Mouse (Mus musculus) kidney, adult 2 months (tissue): ENCODE data around the gene Dctn1. TPM values are rescaled to one million over a fixed set of nuclear protein-coding genes. Genes with fewer than 3 reads are reported as not detected.

Experiments used
- DNase-seq: peaks from one replicate; pipeline ENCODE4 v3.0.0; 2021
- H3K27ac ChIP-seq: fragments of 200-500 bp; 2 replicates; pipeline ENCODE4 v1.5.1; 2012; ENCODE audit warnings: low read depth, low read length, control low read depth, inconsistent platforms; ENCODE audit not compliant: insufficient read depth
- H3K27me3 ChIP-seq: fragments of 200-500 bp; replicated peaks from 2 replicates; pipeline ENCODE4 v1.6.1; 2012; ENCODE audit warnings: mild to moderate bottlenecking, moderate library complexity, low read length, inconsistent platforms; ENCODE audit not compliant: control insufficient read depth, insufficient read depth
- H3K36me3 ChIP-seq: fragments of 200-500 bp; 2 replicates; pipeline ENCODE4 v1.6.1; 2012; ENCODE audit warnings: mild to moderate bottlenecking, moderate library complexity, low read length, inconsistent platforms; ENCODE audit not compliant: control insufficient read depth, insufficient read depth
- H3K4me1 ChIP-seq: fragments of 200-500 bp; 2 replicates; pipeline ENCODE4 v1.6.1; 2011; ENCODE audit warnings: low read length; ENCODE audit not compliant: control insufficient read depth, insufficient read depth
- H3K4me3 ChIP-seq: fragments of 200-500 bp; 2 replicates; pipeline ENCODE4 v1.5.1; 2011; ENCODE audit warnings: mild to moderate bottlenecking, low read depth, low read length, control low read depth; ENCODE audit not compliant: insufficient read depth
- CTCF ChIP-seq: fragments of 200-500 bp; conservative IDR thresholded peaks from 2 replicates; pipeline ENCODE4 v1.5.1; 2011; ENCODE audit warnings: low read depth, mild to moderate bottlenecking, control low read depth, low read length, moderate library complexity, mixed read lengths; ENCODE audit not compliant: insufficient read depth, insufficient read length
- POLR2A ChIP-seq: fragments of 200-500 bp; IDR thresholded peaks from one replicate; pipeline ENCODE4 v1.6.1; 2011; ENCODE audit warnings: low read depth, low read length, control low read depth
- WGBS: fragments of 180-500 bp; shearing (Covaris S2); methylation state at CpG from one replicate; pipeline ENCODE4 v1.1.7; 2018; 5-methylcytosine and 5-hydroxymethylcytosine counted together
- polyA plus RNA-seq: library from polyadenylated mRNA; depleted of rRNA; stranded (reverse); fragments of >200 nt; gene quantifications from 2 replicates; pipeline ENCODE4 v1.2.3, GENCODE M21; 2012; rRNA removed

Dctn1 gene
- polyA plus RNA-seq: 93.1 and 117 TPM in 2 replicates

DNA sequence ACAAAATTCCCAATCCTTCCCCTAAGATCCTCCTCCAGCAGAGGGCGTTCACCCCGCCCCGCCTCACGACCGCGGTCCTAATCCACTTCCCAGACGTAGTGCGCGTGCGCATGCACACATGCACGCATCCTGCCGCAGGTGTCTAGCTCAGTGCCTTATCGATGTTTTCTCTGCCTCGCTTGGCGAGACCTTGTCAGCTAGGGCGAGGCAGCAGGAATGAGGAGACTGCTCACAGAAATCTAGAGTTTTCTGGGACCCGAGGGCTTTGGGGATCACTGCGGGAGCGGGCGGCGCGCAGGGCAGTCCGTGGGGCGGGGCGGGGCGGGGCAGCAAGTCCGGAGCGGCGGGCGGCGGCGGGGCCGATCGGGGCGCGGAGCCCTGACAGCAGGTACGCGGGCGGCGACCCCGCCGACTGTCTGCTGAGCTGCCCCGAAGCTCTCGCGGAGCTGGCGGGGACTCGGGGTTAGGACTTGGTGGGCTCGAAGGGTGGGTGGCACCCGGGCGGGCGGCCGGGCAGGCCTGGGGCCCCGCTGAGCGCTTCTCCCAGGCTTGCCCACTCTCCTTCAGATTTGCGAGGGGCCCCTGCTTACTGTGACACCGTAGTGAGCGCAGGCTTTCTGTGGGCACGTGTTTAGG lies at the start of gene Dctn1:
Dctn1 (plus strand) TSS at position 314 of the 636 bp plus-strand sequence.
- H3K36me3 ChIP-seq: no peaks in the 10 kb centered on the region
- TF ChIP-seq POLR2A (no peak), CTCF (peak; percentile 74)
- DNase-seq: peak; percentile 96
- H3K4me3 ChIP-seq: peak within 1 kb of the TSS; percentile 65
- H3K27me3 ChIP-seq: no peaks in the 10 kb centered on the region
- peak within 1 kb of the TSS; percentile 98 for H3K27ac ChIP-seq
- WGBS: under 1% methylated on average over 55 of the region's 58 CpGs
- peaks cover 17% of the 10 kb centered on the region; the same call in 1 of the 2 replicates for H3K4me1 ChIP-seq

DNA sequence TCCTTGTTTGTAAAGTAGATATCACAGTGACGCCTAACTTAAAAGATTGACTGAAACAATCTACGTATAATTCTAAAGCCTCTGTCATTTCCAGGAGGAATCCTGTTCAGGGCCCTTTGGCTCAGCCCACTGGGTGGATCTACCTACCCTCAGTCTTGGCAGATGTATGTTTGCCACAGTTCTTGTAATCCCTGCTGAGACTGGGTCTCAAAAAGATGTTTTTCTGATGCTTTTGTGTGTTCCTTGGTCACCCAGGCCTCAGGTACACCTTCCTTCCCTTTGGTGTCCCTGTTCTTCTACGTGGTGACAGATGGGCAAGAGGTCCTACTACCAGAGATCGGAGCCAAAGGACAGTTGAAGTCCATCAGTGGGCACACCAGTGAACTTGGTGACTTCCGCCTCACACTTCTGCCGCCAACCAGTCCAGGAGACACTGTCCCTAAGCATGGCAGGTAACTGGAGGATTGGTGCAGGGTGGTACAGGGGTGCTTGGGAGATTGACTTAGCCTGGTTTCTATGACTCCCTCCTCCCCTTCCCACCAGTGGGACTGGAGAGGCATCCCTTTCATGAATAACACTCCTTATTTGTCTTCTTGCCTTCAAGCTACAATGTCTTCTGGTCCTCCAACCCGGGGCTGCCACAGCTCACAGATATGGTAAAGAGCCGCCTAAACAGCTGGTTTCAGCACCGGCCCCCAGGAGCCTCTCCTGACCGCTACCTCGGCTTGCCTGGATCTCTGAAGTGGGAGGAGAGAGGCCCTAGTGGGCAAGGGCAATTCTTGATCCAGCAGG lies 49.2 kb upstream of the Dctn1 start:
- no peaks in the 10 kb centered on the region for H3K36me3 ChIP-seq
- WGBS: 72% methylated on average over 11 of the region's 11 CpGs
- TF ChIP-seq POLR2A (no peak), CTCF (no peak)

DNA sequence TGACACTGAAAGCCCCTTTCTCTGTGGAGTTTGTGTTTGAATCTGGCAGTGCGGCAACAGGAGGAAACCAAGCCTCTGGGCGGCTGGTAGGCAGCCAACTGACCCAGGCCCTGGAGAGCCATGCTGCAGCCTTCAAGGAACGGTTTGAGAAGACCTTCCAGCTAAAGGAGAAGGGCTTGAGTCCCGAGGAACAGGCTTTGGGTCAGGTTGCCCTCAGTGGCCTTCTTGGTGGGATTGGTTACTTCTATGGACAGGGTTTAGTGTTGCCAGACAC lies 48.6 kb upstream of the Dctn1 start:
- no peak overlapping the region for H3K27ac ChIP-seq
- H3K4me1 ChIP-seq: peaks cover 13% of the 10 kb centered on the region; the same call in 1 of the 2 replicates
- H3K27me3 ChIP-seq: no peaks in the 10 kb centered on the region
- no peaks in the 10 kb centered on the region for H3K36me3 ChIP-seq
- no peak for TF ChIP-seq CTCF
- no peak for TF ChIP-seq POLR2A
- DNase-seq: no peak
- WGBS: 83% methylated on average over 4 of the region's 4 CpGs
- no peak overlapping the region for H3K4me3 ChIP-seq

More for the DNA sequence above, 49.2 kb upstream of the Dctn1 start:
- peaks cover 13% of the 10 kb centered on the region; the same call in 1 of the 2 replicates for H3K4me1 ChIP-seq
- H3K27ac ChIP-seq: no peak overlapping the region
- DNase-seq: no peak
- H3K4me3 ChIP-seq: peak overlapping the region; percentile 97; the same call in 1 of the 2 replicates
- H3K27me3 ChIP-seq: no peaks in the 10 kb centered on the region

DNA sequence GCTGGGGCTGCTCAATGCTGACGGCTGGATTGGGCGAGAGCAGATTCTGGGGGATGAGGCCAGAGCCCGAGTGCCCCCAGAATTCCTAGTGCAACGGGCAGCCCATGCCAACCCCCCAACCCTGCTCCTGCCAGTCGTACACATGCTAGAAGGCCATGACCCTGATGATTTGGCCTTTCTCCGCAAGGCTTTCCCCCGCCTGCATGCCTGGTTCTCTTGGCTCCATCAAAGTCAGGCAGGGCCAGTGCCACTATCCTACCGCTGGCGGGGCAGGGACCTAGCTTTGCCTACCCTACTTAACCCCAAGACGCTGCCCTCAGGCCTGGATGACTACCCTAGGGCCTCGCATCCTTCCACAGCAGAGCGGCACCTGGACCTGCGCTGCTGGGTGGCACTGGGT lies 48.1 kb upstream of the Dctn1 start:
- no peaks in the 10 kb centered on the region for H3K36me3 ChIP-seq
- DNase-seq: no peak
- H3K27ac ChIP-seq: no peak overlapping the region
- 90% methylated on average over 13 of the region's 13 CpGs for WGBS
- H3K4me3 ChIP-seq: no peak overlapping the region
- no peaks in the 10 kb centered on the region for H3K27me3 ChIP-seq
- H3K4me1 ChIP-seq: peaks cover 13% of the 10 kb centered on the region; the same call in 1 of the 2 replicates
- TF ChIP-seq CTCF (no peak), POLR2A (no peak)

DNA sequence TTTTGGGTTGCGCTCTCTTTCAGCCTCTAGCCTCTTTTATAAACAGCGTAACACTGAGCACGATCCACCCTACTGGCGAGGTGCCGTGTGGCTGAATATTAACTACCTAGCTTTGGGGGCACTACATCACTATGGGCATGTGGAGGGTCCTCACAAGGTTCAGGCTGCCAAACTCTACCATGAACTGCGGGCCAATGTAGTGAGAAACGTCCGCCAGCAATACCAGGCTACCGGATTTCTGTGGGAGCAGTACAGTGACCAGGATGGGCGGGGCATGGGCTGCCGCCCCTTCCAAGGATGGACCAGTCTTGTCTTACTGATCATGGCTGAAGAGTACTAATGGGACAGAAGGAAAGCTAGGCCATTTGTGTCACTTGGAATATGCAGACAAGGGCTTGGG lies 47.4 kb upstream of the Dctn1 start:
- WGBS: 79% methylated on average over 11 of the region's 11 CpGs
- H3K4me1 ChIP-seq: peaks cover 13% of the 10 kb centered on the region; the same call in 1 of the 2 replicates
- no peaks in the 10 kb centered on the region for H3K27me3 ChIP-seq
- H3K36me3 ChIP-seq: no peaks in the 10 kb centered on the region
- DNase-seq: no peak
- TF ChIP-seq POLR2A (no peak), CTCF (no peak)
- no peak overlapping the region for H3K4me3 ChIP-seq
- H3K27ac ChIP-seq: no peak overlapping the region

DNA sequence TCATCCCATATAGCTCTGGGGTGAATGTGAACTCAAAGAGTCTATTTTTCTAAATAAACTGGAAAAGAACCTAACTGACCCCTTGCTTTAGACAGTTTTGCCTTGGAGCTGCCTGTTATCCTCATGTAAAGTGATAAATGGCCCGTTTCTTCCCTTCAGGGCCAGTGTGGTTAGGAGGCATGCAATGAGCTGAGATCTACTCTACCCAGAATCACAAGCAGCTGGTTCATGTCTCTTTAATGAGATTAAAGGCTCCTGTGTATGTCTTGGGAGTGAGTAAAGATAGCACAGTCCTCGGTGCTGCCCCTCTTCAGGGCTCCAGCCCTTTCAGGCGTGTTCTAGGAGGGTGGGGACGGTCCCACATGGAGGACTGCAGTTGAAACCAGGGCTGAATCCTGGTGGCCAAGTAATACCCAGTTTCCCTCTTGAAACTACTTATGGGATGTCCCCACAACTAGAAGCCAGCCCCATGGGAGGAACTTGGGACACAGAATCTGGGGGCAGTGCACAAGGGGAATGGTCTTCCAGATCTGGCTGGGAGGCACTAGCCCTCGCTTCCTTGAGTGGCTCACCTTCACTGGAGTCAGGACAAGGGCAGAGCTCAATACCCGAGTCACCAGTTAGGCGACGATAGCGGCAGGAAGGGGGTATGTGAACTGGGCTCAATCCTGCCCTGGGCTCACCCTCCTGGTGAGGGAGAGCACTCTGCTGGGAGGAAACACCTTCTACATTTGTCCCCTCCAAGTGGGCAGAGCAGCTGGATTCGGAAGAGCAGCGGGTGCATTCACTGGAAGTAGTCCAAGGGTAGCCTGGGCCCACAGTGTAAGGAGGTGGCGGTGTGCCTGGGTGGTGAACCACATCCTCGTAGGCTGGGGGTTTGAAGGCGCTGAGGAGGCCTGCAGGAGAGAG lies 46.6 kb upstream of the Dctn1 start:
- Histone ChIP-seq H3K27ac (no peak overlapping the region), H3K4me3 (no peak overlapping the region), H3K27me3 (no peaks in the 10 kb centered on the region), H3K4me1 (peaks cover 13% of the 10 kb centered on the region; the same call in 1 of the 2 replicates), H3K36me3 (no peaks in the 10 kb centered on the region)
- no peak for DNase-seq
- TF ChIP-seq POLR2A (peak; percentile 10), CTCF (no peak)
- WGBS: 59% methylated on average over 14 of the region's 14 CpGs
